Mouse (Mus musculus) heart, postnatal 14 days (tissue): ENCODE results near the gene Tktl1. TPM values are rescaled to one million over a fixed set of nuclear protein-coding genes. Genes with fewer than 3 reads are reported as not detected.

Source experiments
- DNase-seq, 2 experiments: peaks; one replicate each; pipeline ENCODE4 v3.0.0; 2021 to 2022
- intact Hi-C: fragments of 180-260 bp; cut with DNase I; formaldehyde crosslinking; loops from one replicate; pipeline ENCODE4 v1.15.1; 2025
- total RNA-seq, 2 experiments: library from RNA; stranded (reverse); gene quantifications; 2 replicates each; pipeline ENCODE4 v1.2.3; 2021

Tktl1 gene
- total RNA-seq, 2 experiments from 2014 or later = not detected

- intact Hi-C loops = no loop called here
- DNase-seq = no peak
Measured at GRCm38 (mm10) chrX:74254888-74255565, 78.0 kb downstream of the Tktl1 start.

- intact Hi-C loops = no loop called here
- DNase-seq = no peak
Measured at GRCm38 (mm10) chrX:74257746-74258145, 80.7 kb downstream of the Tktl1 start.

Other genes starting within 250 kb of the Tktl1 start
- 10 to 100 TPM in 1 of 2 experiments, 1 to 10 TPM in 1; 8.2 to 10.1 TPM for gene Renbp, start 246.4 kb upstream of the Tktl1 start, total RNA-seq
- 10 to 100 TPM; 46.5 to 49.8 TPM for gene Hcfc1, start 210.9 kb upstream of the Tktl1 start, total RNA-seq
- 10 to 100 TPM; 54.5 to 55.6 TPM for gene Irak1, start 153.3 kb upstream of the Tktl1 start, total RNA-seq
- not detected for gene Opn1mw, start 49.8 kb upstream of the Tktl1 start, total RNA-seq
- gene Mecp2, start 41.9 kb upstream of the Tktl1 start, total RNA-seq = 10 to 100 TPM; 28.4 to 34.6 TPM
- gene Tex28, start 9.4 kb upstream of the Tktl1 start, total RNA-seq = not detected
- 100 to 1,000 TPM; 157 to 168 TPM for gene Flna, start 72.6 kb downstream of the Tktl1 start, total RNA-seq
- gene Emd, start 77.4 kb downstream of the Tktl1 start, total RNA-seq = 10 to 100 TPM; 31.4 to 34.6 TPM
- 100 to 1,000 TPM; 153 to 191 TPM for gene Rpl10, start 93.6 kb downstream of the Tktl1 start, total RNA-seq
- gene Taz, start 104.7 kb downstream of the Tktl1 start, total RNA-seq = 10 to 100 TPM; 39.0 to 42.9 TPM
- 10 to 100 TPM; 13.2 to 13.3 TPM for gene Dnase1l1, start 105.1 kb downstream of the Tktl1 start, total RNA-seq
- gene Atp6ap1, start 119.8 kb downstream of the Tktl1 start, total RNA-seq = 100 to 1,000 TPM; 122 TPM
- gene Gdi1, start 127.7 kb downstream of the Tktl1 start, total RNA-seq = 10 to 100 TPM; 77.6 to 90.8 TPM
- 10 to 100 TPM; 28.5 to 28.6 TPM for gene Fam50a, start 135.8 kb downstream of the Tktl1 start, total RNA-seq
- 1 to 10 TPM in 1 of 2 experiments, under 1 TPM in 1; 0.98 to 1.1 TPM for gene Plxna3, start 151.8 kb downstream of the Tktl1 start, total RNA-seq
- 10 to 100 TPM; 34.7 to 38.3 TPM for gene Lage3, start 176.4 kb downstream of the Tktl1 start, total RNA-seq
- 10 to 100 TPM; 48.1 to 53.6 TPM for gene Ubl4a, start 196.0 kb downstream of the Tktl1 start, total RNA-seq
- gene Slc10a3, start 196.1 kb downstream of the Tktl1 start, total RNA-seq = 1 to 10 TPM; 5.3 to 5.5 TPM
- gene Fam3a, start 216.0 kb downstream of the Tktl1 start, total RNA-seq = 10 to 100 TPM; 16.3 to 19.2 TPM
- 10 to 100 TPM; 46.6 to 52.2 TPM for gene Ikbkg, start 216.0 kb downstream of the Tktl1 start, total RNA-seq